Comparison of ENCODE assay signal across 17 mouse cellular contexts in the genomic region with DNA sequence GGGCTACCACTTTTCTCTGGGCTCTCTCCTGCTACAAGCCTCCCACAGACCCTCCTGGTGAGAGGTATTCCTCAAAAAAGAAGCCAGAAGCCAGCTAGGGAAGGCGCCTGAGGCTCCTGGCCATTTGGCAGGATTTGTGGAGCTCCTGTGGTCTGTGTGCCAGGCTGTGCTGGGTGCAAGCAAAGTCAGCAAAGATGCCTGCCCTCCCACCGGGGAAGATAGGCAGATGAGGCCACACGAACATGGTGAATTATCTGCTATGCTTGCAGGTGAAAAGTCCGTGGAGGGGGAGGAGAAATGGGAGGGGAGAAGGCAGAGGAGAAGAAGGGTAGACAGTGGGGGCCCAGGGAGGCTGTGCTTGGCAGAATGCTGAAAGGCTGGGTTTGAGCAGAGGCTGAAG. TPM values are rescaled to one million over a fixed set of nuclear protein-coding genes. Genes with fewer than 3 reads are reported as not detected.
DNase-seq lines count a peak whose midpoint lies in the region; ATAC-seq and TF ChIP-seq lines count a peak whose summit lies in the region.
"Had no signal": no experiment of that assay in that cellular context is flagged by ENCODE, and none has a peak within 500 bp of the region (broad histone marks: within the 10 kb centered on the region; RNA-seq: fewer than 3 reads in every experiment).

No protein-coding gene starts in this region.

- TF ChIP-seq CTCF in kidney, adult 2 months (conservative IDR thresholded peaks at IDR 0.05; ENCODE audit: insufficient read depth, insufficient read length, low read depth, low read length) = no peak

- no peak overlapping the region for H3K27ac ChIP-seq in kidney, adult 2 months (ENCODE audit: insufficient read depth, low read depth, low read length)
- H3K27ac ChIP-seq in kidney, embryonic 15.5 days = no peak overlapping the region
- 0 out of 2 replicates have a peak overlapping the region, but pooled peaks have one; percentile 24 for H3K27ac ChIP-seq in intestine, embryonic 15.5 days
- H3K27ac ChIP-seq in limb, embryonic 12.5 days = 0 out of 2 replicates have a peak overlapping the region, but pooled peaks have one; percentile 23
- no peak overlapping the region for H3K27ac ChIP-seq in heart, embryonic 12.5 days (ENCODE audit: poor library complexity, severe bottlenecking)
- no peak overlapping the region for H3K27ac ChIP-seq in forebrain, embryonic 11.5 days (ENCODE audit: low read depth, low read length)
- H3K27ac ChIP-seq: heart, adult 2 months; hindbrain, postnatal 0 days; lung, embryonic 15.5 days; neural tube, embryonic 12.5 days had no signal

- H3K4me3 ChIP-seq in kidney, adult 2 months (ENCODE audit: insufficient read depth, low read depth, low read length) = no peak overlapping the region
- H3K4me3 ChIP-seq in kidney, embryonic 15.5 days (replicated peaks) = no peak overlapping the region
- no peak overlapping the region for H3K4me3 ChIP-seq in intestine, embryonic 15.5 days (replicated peaks)
- H3K4me3 ChIP-seq in limb, embryonic 12.5 days (replicated peaks) = no peak overlapping the region
- H3K4me3 ChIP-seq in heart, embryonic 12.5 days = no peak overlapping the region
- no peak overlapping the region for H3K4me3 ChIP-seq in forebrain, embryonic 11.5 days (ENCODE audit: low read depth, low read length)
- H3K4me3 ChIP-seq: erythroblast, embryonic 14.5 days; heart, adult 2 months; lung, embryonic 15.5 days; neural tube, embryonic 12.5 days had no signal

- H3K27me3 ChIP-seq in kidney, adult 2 months (replicated peaks; ENCODE audit: control insufficient read depth, insufficient read depth, low read length) = no peaks in the 10 kb centered on the region
- peaks cover 13% of the 10 kb centered on the region for H3K27me3 ChIP-seq in kidney, embryonic 15.5 days
- H3K27me3 ChIP-seq in intestine, embryonic 15.5 days (replicated peaks) = no peaks in the 10 kb centered on the region
- no peaks in the 10 kb centered on the region for H3K27me3 ChIP-seq in limb, embryonic 12.5 days
- H3K27me3 ChIP-seq in heart, embryonic 12.5 days (replicated peaks) = peaks cover 39% of the 10 kb centered on the region
- H3K27me3 ChIP-seq in forebrain, embryonic 11.5 days (ENCODE audit: control insufficient read depth, insufficient read depth, low read length) = no peaks in the 10 kb centered on the region
- H3K27me3 ChIP-seq: neural tube, embryonic 12.5 days had no signal

- no peak for TF ChIP-seq POLR2A in kidney, adult 2 months (IDR thresholded peaks at IDR 0.05; ENCODE audit: low read depth, low read length)

- H3K4me2 ChIP-seq in kidney, embryonic 15.5 days = no peak overlapping the region
- H3K4me2 ChIP-seq in intestine, embryonic 15.5 days (replicated peaks) = no peak overlapping the region
- H3K4me2 ChIP-seq in limb, embryonic 12.5 days = no peak overlapping the region
- no peak overlapping the region for H3K4me2 ChIP-seq in heart, embryonic 12.5 days
- no peak overlapping the region for H3K4me2 ChIP-seq in forebrain, embryonic 11.5 days (ENCODE audit: low read depth, low read length, severe bottlenecking)
- H3K4me2 ChIP-seq: lung, embryonic 15.5 days; neural tube, embryonic 12.5 days had no signal

- H3K36me3 ChIP-seq in kidney, adult 2 months (ENCODE audit: control insufficient read depth, insufficient read depth, low read length) = no peaks in the 10 kb centered on the region
- H3K36me3 ChIP-seq in kidney, embryonic 15.5 days = no peaks in the 10 kb centered on the region
- no peaks in the 10 kb centered on the region for H3K36me3 ChIP-seq in intestine, embryonic 15.5 days
- no peaks in the 10 kb centered on the region for H3K36me3 ChIP-seq in limb, embryonic 12.5 days
- no peaks in the 10 kb centered on the region for H3K36me3 ChIP-seq in heart, embryonic 12.5 days
- no peaks in the 10 kb centered on the region for H3K36me3 ChIP-seq in forebrain, embryonic 11.5 days (ENCODE audit: control insufficient read depth, insufficient read depth, low read length)
- H3K36me3 ChIP-seq: lung, embryonic 15.5 days; neural tube, embryonic 12.5 days had no signal

- no peak overlapping the region for H3K9ac ChIP-seq in kidney, embryonic 15.5 days
- H3K9ac ChIP-seq in intestine, embryonic 15.5 days = no peak overlapping the region
- no peak overlapping the region for H3K9ac ChIP-seq in limb, embryonic 12.5 days (replicated peaks)
- no peak overlapping the region for H3K9ac ChIP-seq in heart, embryonic 12.5 days
- no peak overlapping the region for H3K9ac ChIP-seq in forebrain, embryonic 11.5 days (ENCODE audit: low read length)
- H3K9ac ChIP-seq: lung, embryonic 15.5 days; neural tube, embryonic 12.5 days had no signal

- ATAC-seq in kidney, embryonic 15.5 days (replicated peaks; ENCODE audit: low FRiP score) = no peak
- ATAC-seq in intestine, embryonic 15.5 days = no peak
- ATAC-seq in limb, embryonic 12.5 days (ENCODE audit: insufficient number of reproducible peaks, insufficient read depth, low FRiP score, low TSS enrichment, low read depth) = no peak
- no peak for ATAC-seq in heart, embryonic 12.5 days (ENCODE audit: insufficient number of reproducible peaks, low FRiP score)
- ATAC-seq in forebrain, embryonic 11.5 days (replicated peaks; ENCODE audit: low FRiP score) = no peak
- ATAC-seq: forebrain, embryonic 16.5 days; hindbrain, postnatal 0 days had no signal

- H3K4me1 ChIP-seq in kidney, adult 2 months (ENCODE audit: control insufficient read depth, insufficient read depth, low read length) = peaks cover 10% of the 10 kb centered on the region; the same call in 1 of the 2 replicates
- H3K4me1 ChIP-seq in kidney, embryonic 15.5 days = peaks cover 44% of the 10 kb centered on the region
- peaks cover 23% of the 10 kb centered on the region for H3K4me1 ChIP-seq in intestine, embryonic 15.5 days (replicated peaks)
- peaks cover 28% of the 10 kb centered on the region for H3K4me1 ChIP-seq in limb, embryonic 12.5 days (replicated peaks)
- peaks cover 23% of the 10 kb centered on the region for H3K4me1 ChIP-seq in heart, embryonic 12.5 days (replicated peaks)
- peaks cover 9% of the 10 kb centered on the region; the same call in 1 of the 2 replicates for H3K4me1 ChIP-seq in forebrain, embryonic 11.5 days (replicated peaks; ENCODE audit: control insufficient read depth, insufficient read depth, low read length)

- H3K9me3 ChIP-seq in kidney, embryonic 15.5 days (replicated peaks) = no peaks in the 10 kb centered on the region
- H3K9me3 ChIP-seq in intestine, embryonic 15.5 days = no peaks in the 10 kb centered on the region
- no peaks in the 10 kb centered on the region for H3K9me3 ChIP-seq in limb, embryonic 12.5 days
- no peaks in the 10 kb centered on the region for H3K9me3 ChIP-seq in heart, embryonic 12.5 days (replicated peaks)
- H3K9me3 ChIP-seq in forebrain, embryonic 11.5 days (ENCODE audit: control insufficient read depth, low read length) = no peaks in the 10 kb centered on the region
- H3K9me3 ChIP-seq: lung, embryonic 15.5 days; neural tube, embryonic 12.5 days had no signal

- 46% methylated on average over 4 of the region's 4 CpGs for WGBS in kidney, adult 2 months
- 50% methylated on average over 4 of the region's 4 CpGs for WGBS in kidney, embryonic 15.5 days
- WGBS in intestine, embryonic 15.5 days = 32% methylated on average over 4 of the region's 4 CpGs
- 53% methylated on average over 4 of the region's 4 CpGs for WGBS in limb, embryonic 12.5 days
- 30% methylated on average over 4 of the region's 4 CpGs for WGBS in heart, embryonic 12.5 days
- 54% methylated on average over 4 of the region's 4 CpGs for WGBS in forebrain, embryonic 11.5 days

- peak; percentile 88 for DNase-seq in kidney, adult 2 months
- peak; percentile 71 for DNase-seq in cerebellum, adult 9-10 months
- no peak for DNase-seq in retina, postnatal 1 day
- no peak for DNase-seq in forebrain, embryonic 11.5 days (ENCODE audit: low spot score)
- DNase-seq: adrenal gland, adult 8-10 months; heart, adult 2 months; heart, postnatal 10 days; thymus, postnatal 36 days had no signal

RNA-seq across cellular contexts. Expression of gene Mgat3, which starts 3.2 kb away (rescaled TPM):
- 70.5 and 77.1 TPM in 2 replicates for polyA plus RNA-seq in kidney, adult 2 months (2012; rRNA removed)
- polyA plus RNA-seq in kidney, embryonic 15.5 days (2015; fragmentation: Nextera tagmentation; extraction: Ambion mirVana) = 6.4 and 7.3 TPM in 2 replicates
- polyA plus RNA-seq in intestine, embryonic 15.5 days (2015; fragmentation: Nextera tagmentation; extraction: Ambion mirVana) = 12.1 and 13.6 TPM in 2 replicates
- polyA plus RNA-seq in limb, embryonic 12.5 days (2016; fragmentation: Nextera tagmentation; extraction: Ambion mirVana) = 7.2 and 7.9 TPM in 2 replicates
- 1.4 TPM in 2 replicates for polyA plus RNA-seq in heart, embryonic 12.5 days (2016; fragmentation: Nextera tagmentation; extraction: Ambion mirVana)
- polyA plus RNA-seq in forebrain, embryonic 11.5 days (2014; fragmentation: Nextera tagmentation; extraction: Ambion mirVana) = 8.8 and 9.2 TPM in 2 replicates
- polyA plus RNA-seq: erythroblast, embryonic 14.5 days had no signal

RNA-seq across cellular contexts. Expression of gene Tab1, which starts 37.4 kb away (rescaled TPM):
- polyA plus RNA-seq in kidney, adult 2 months (2012; rRNA removed) = 26.7 and 28.5 TPM in 2 replicates
- polyA plus RNA-seq in kidney, embryonic 15.5 days (2015; fragmentation: Nextera tagmentation; extraction: Ambion mirVana) = 34.6 and 39.1 TPM in 2 replicates
- 28.5 and 29.0 TPM in 2 replicates for polyA plus RNA-seq in intestine, embryonic 15.5 days (2015; fragmentation: Nextera tagmentation; extraction: Ambion mirVana)
- 49.2 and 49.3 TPM in 2 replicates for polyA plus RNA-seq in limb, embryonic 12.5 days (2016; fragmentation: Nextera tagmentation; extraction: Ambion mirVana)
- polyA plus RNA-seq in heart, embryonic 12.5 days (2016; fragmentation: Nextera tagmentation; extraction: Ambion mirVana) = 30.5 TPM in 2 replicates
- polyA plus RNA-seq in forebrain, embryonic 11.5 days (2014; fragmentation: Nextera tagmentation; extraction: Ambion mirVana) = 36.7 and 40.0 TPM in 2 replicates

Comparison
In these comparisons a context has a peak if more than half of its experiments do, and no peak if none do; other contexts are left out.
1. DNase-seq: peak in kidney, adult 2 months (single experiment) and cerebellum, adult 9-10 months (single experiment); none in retina, postnatal 1 day (single experiment) and forebrain, embryonic 11.5 days (single experiment).
2. H3K27ac ChIP-seq: peak in intestine, embryonic 15.5 days (single experiment) and limb, embryonic 12.5 days (single experiment); none in kidney, adult 2 months (single experiment), kidney, embryonic 15.5 days (single experiment), heart, embryonic 12.5 days (single experiment) and forebrain, embryonic 11.5 days (single experiment).